Mouse (Mus musculus) liver, postnatal 0 days (tissue): ENCODE measurements at regions not wholly inside any gene's neighbourhood (a gene's known extent, or its start where the extent isn't known, plus 50 kb on each side); places are given as distances from the start of the nearest gene placed in this dataset.

Experiments used
- ATAC-seq: fragments of 200-750 bp; cut with Nextera tagmentation; 2 replicates; pipeline ENCODE4 v1.8.0; 2017; ENCODE audit warnings: mild to moderate bottlenecking, moderate library complexity
- DNase-seq: peaks from one replicate; pipeline ENCODE4 v3.0.0-alpha.2; 2016
- H3K27ac ChIP-seq: fragments of 300-500 bp; sonication (generic); 2 replicates; pipeline ENCODE4 v1.5.1; 2014; ENCODE audit warnings: antibody characterized with exemption, moderate library complexity, mild to moderate bottlenecking, low read depth
- H3K27me3 ChIP-seq: fragments of 300-500 bp; sonication (generic); 2 replicates; pipeline ENCODE4 v1.6.1; 2014; ENCODE audit warnings: low read length, control low read depth, mixed read lengths; ENCODE audit not compliant: insufficient read depth
- H3K36me3 ChIP-seq: fragments of 300-500 bp; sonication (generic); replicated peaks from 2 replicates; pipeline ENCODE4 v1.6.1; 2014; ENCODE audit warnings: mild to moderate bottlenecking, control low read depth, low read length, moderate library complexity, mixed read lengths; ENCODE audit not compliant: insufficient read depth
- H3K4me1 ChIP-seq: fragments of 300-500 bp; sonication (generic); 2 replicates; pipeline ENCODE4 v1.6.1; 2014; ENCODE audit warnings: antibody characterized with exemption, mild to moderate bottlenecking, control low read depth; ENCODE audit not compliant: insufficient read depth
- H3K4me2 ChIP-seq: fragments of 300-500 bp; sonication (generic); 2 replicates; pipeline ENCODE4 v1.6.1; 2014; ENCODE audit warnings: low read depth, mild to moderate bottlenecking, low read length, moderate library complexity, mixed read lengths
- H3K4me3 ChIP-seq: fragments of 300-500 bp; sonication (generic); 2 replicates; pipeline ENCODE4 v1.5.1; 2014; ENCODE audit warnings: low read depth, low read length
- H3K9ac ChIP-seq: fragments of 300-500 bp; sonication (generic); replicated peaks from 2 replicates; pipeline ENCODE4 v1.6.1; 2014; ENCODE audit warnings: mild to moderate bottlenecking, moderate library complexity
- H3K9me3 ChIP-seq: fragments of 300-500 bp; sonication (generic); 2 replicates; pipeline ENCODE4 v1.6.1; 2016; ENCODE audit warnings: mild to moderate bottlenecking, control low read depth, low read length, mixed read lengths
- CTCF ChIP-seq: sonication (generic); IDR thresholded peaks from 2 replicates; pipeline ENCODE4 v1.5.1; 2016; ENCODE audit warnings: antibody characterized with exemption, low read depth
- EP300 ChIP-seq: IDR thresholded peaks from 2 replicates; pipeline ENCODE4 v1.6.1; 2016; ENCODE audit warnings: antibody characterized with exemption, low read depth, mild to moderate bottlenecking
- WGBS: fragments of 180-500 bp; shearing (Covaris S2); extraction: QIAGEN DNeasy Blood & Tissue Kit; methylation state at CpG from one replicate; pipeline ENCODE4 v1.1.7; 2014; ENCODE audit not compliant: insufficient replicate concordance; 5-methylcytosine and 5-hydroxymethylcytosine counted together

DNA sequence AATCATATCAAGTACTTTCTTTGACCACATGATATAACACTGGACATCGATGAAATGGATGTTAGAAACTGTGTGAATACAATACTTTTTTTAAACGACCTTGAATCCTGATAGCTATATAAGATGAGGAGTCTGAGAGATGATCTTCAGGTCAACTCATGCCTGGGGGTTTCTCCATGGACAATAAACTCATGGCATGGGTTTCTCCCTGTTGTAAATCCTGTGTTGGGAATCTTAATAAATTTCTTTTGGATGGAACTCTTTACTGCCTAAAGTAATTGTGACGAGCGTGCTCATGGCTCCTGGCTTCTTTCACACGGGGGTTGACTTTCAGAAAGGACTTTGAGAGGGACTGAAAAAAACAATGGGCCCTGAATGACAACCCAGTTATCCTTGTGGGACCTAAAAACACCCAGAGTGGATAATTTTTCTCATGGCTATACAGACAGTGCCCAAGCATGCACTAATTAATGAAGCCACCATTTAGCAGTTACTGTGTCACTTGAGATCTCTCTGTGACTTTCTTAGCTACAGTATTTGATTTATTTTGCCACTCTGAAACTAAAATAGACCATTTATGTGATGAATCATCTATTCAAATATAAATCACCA, 167.2 kb upstream of the Gimd1 start:
- ATAC-seq (no peak), DNase-seq (no peak)
- Histone ChIP-seq H3K4me1 (no peaks in the 10 kb centered on the region), H3K4me3 (no peak overlapping the region), H3K9ac (no peak overlapping the region), H3K4me2 (no peak overlapping the region), H3K27ac (no peak overlapping the region), H3K27me3 (no peaks in the 10 kb centered on the region), H3K9me3 (no peaks in the 10 kb centered on the region), H3K36me3 (no peaks in the 10 kb centered on the region)
- TF ChIP-seq EP300 (no peak), CTCF (no peak)
- WGBS: 63% methylated on average over 5 of the region's 5 CpGs

DNA sequence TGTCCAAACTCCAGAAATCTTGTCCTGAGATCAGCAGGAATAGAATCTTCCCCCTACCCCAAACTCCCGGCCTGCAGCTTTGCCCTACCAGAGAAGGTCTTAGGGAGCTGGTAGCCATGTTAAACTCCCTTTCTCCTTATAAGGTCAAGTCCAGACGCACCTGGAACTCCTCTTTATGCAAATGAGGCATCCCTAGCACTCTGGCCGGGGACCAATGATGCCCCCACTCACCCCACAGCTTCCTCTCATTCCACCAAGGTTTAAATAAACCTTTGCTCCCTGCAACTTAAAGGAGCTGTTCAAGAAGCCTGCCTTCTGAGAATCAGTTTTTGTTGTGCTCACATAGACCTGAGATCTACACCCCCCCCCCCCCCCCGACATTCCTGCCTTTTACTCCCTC, 158.6 kb upstream of the Gimd1 start:
- no peaks in the 10 kb centered on the region for H3K4me1 ChIP-seq
- no peaks in the 10 kb centered on the region for H3K9me3 ChIP-seq
- TF ChIP-seq CTCF: no peak
- TF ChIP-seq EP300: no peak
- no peak overlapping the region for H3K4me3 ChIP-seq
- ATAC-seq (no peak), DNase-seq (no peak)
- H3K36me3 ChIP-seq: no peaks in the 10 kb centered on the region
- no peak overlapping the region for H3K27ac ChIP-seq
- WGBS: 45% methylated on average over 4 of the region's 4 CpGs
- no peak overlapping the region for H3K4me2 ChIP-seq
- no peaks in the 10 kb centered on the region for H3K27me3 ChIP-seq
- no peak overlapping the region for H3K9ac ChIP-seq

DNA sequence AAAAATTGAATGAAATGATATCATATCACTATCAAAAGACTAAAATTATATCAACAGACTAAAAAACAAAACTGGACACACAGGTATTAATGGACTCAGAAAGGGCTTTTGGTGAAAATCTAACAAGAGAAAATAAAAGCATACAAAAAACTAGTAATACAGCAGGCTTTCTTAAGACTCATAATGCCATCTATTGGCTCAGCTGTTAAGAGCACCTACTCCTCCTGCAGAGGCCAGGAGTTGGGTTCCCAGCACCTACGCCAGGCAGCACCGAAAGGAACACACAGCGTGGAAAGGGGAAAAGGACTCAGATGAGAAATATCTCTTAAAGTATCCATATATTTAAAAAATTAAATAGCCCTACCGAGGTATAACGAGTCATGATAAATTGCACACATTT, 151.9 kb upstream of the Gimd1 start:
- Histone ChIP-seq H3K36me3 (no peaks in the 10 kb centered on the region), H3K4me1 (no peaks in the 10 kb centered on the region), H3K4me2 (no peak overlapping the region), H3K9ac (no peak overlapping the region), H3K27ac (no peak overlapping the region), H3K4me3 (no peak overlapping the region), H3K27me3 (no peaks in the 10 kb centered on the region), H3K9me3 (no peaks in the 10 kb centered on the region)
- ATAC-seq: no peak
- TF ChIP-seq CTCF (0 out of 2 replicates have a peak, but pooled peaks have one; percentile 12), EP300 (no peak)
- 84% methylated on average over 5 of the region's 5 CpGs for WGBS
- DNase-seq: no peak

DNA sequence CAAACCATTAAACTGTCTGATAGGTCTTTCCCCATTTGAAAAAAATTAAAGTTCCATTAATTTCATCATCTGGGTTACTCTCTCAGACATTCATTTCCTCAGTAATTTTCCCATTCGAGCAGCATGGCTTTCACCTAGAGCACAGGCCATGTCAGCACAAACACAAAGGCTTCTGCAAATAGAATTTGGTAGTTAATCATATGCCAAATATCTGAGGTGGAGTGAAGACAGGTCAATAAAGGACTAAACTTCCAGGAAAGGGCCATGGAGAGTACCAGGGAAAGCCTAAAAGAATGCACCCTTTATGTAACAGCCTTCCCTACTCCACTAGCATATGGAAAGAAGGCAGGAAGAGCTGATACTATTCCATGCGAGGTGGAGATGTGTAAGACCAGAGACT, 150.3 kb upstream of the Gimd1 start:
- ATAC-seq: peak; percentile 91
- TF ChIP-seq CTCF: no peak
- no peak for TF ChIP-seq EP300

DNA sequence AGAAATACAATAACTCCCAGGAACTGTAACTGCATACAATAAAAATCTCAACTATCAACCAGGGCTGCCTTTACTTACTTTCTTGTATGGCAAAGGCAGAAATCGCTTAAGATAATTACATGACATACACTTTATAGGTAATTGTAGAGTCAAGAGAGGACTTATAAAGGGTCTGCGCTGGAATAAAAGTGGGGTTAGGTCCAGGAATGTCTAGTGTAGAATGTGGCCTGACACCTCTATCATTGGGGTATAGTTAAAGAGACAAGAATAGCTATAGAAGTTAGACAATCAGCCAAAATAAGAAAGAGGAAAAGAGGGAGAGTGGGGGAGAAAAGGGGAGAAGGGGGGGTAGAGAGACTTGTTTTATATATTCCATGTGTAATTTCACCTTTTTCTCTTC, 144.8 kb upstream of the Gimd1 start:
- Histone ChIP-seq H3K9ac (no peak overlapping the region), H3K4me1 (no peaks in the 10 kb centered on the region), H3K9me3 (no peaks in the 10 kb centered on the region), H3K27me3 (no peaks in the 10 kb centered on the region), H3K36me3 (no peaks in the 10 kb centered on the region), H3K27ac (no peak overlapping the region), H3K4me2 (no peak overlapping the region), H3K4me3 (no peak overlapping the region)
- DNase-seq: no peak
- 77% methylated on average over 2 of the region's 2 CpGs for WGBS
- TF ChIP-seq EP300 (no peak), CTCF (no peak)
- no peak for ATAC-seq

More for the DNA sequence above, 150.3 kb upstream of the Gimd1 start:
- 0 out of 2 replicates have a peak overlapping the region, but pooled peaks have one; percentile 44 for H3K27ac ChIP-seq
- WGBS: 46% methylated on average over 2 of the region's 2 CpGs
- H3K36me3 ChIP-seq: no peaks in the 10 kb centered on the region
- H3K4me2 ChIP-seq: no peak overlapping the region
- no peak overlapping the region for H3K4me3 ChIP-seq
- H3K27me3 ChIP-seq: no peaks in the 10 kb centered on the region
- H3K4me1 ChIP-seq: no peaks in the 10 kb centered on the region
- no peak overlapping the region for H3K9ac ChIP-seq
- no peak for DNase-seq
- no peaks in the 10 kb centered on the region for H3K9me3 ChIP-seq

DNA sequence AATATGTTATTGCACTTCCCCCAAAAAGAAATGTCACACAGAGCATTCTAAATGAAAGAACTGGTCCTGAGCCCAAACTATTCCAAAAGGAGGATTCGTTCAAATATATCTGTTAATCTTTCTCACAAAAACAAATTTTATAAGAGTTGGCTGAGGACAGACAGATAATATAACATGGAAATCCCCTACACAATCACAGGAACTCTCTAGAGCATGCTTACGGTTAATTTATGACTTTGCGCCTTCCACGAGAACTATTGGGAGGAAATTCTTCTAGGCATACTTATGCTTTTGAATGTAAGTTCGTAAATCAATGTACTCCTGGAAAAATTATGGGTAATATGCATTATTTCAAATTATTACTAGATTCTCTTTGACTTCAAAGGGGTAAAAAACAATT, 144.1 kb upstream of the Gimd1 start:
- no peaks in the 10 kb centered on the region for H3K9me3 ChIP-seq
- DNase-seq (no peak), ATAC-seq (no peak)
- TF ChIP-seq CTCF (no peak), EP300 (no peak)
- WGBS: 69% methylated on average over 5 of the region's 5 CpGs
- no peak overlapping the region for H3K4me2 ChIP-seq
- no peak overlapping the region for H3K9ac ChIP-seq
- no peaks in the 10 kb centered on the region for H3K36me3 ChIP-seq
- no peak overlapping the region for H3K4me3 ChIP-seq
- H3K27me3 ChIP-seq: no peaks in the 10 kb centered on the region
- no peak overlapping the region for H3K27ac ChIP-seq
- H3K4me1 ChIP-seq: no peaks in the 10 kb centered on the region
